Mouse (Mus musculus) monocyte, adult 5-6 weeks (primary cell): Measurements from ENCODE around the gene Gpr25. TPM values are rescaled to one million over a fixed set of nuclear protein-coding genes. Genes with fewer than 3 reads are reported as not detected.
A peak's percentile ranks its signal among the peaks of the same experiment; 100 is the strongest.

Experiments
- ATAC-seq: fragments of 153-309, 156-312 bp; replicated peaks from 2 replicates; pipeline ENCODE4 v1.8.0; 2017; ENCODE audit warnings: mild to moderate bottlenecking; ENCODE audit not compliant: low TSS enrichment, insufficient number of reproducible peaks, severe bottlenecking, poor library complexity, low FRiP score
- total RNA-seq: library from RNA; stranded (forward); fragments of 200-1000, 200-491, 200-594 nt; gene quantifications from 3 replicates; pipeline ENCODE4 v1.2.3, GENCODE M21; 2017

The Gpr25 gene
- total RNA-seq, 1 experiment from 2014 or later, result not detected

- ATAC-seq, result no peak
These were observed 22.2 kb downstream of the Gpr25 start for GRCm38 (mm10) chr1:136238495-136238894.

GRCm38 (mm10) chr1:136234595-136235092 lies 26.0 kb downstream of the Gpr25 start:
- ATAC-seq, result no peak; the same call in 1 of the 2 replicates

- peak; percentile 42 for ATAC-seq
These were observed 26.6 kb downstream of the Gpr25 start, which contains the start of gene Inava for GRCm38 (mm10) chr1:136233892-136234594. TSS of gene Inava (minus strand) at chr1:136234264.

GRCm38 (mm10) chr1:136232986-136233790 lies 27.5 kb downstream of the Gpr25 start:
- no peak for ATAC-seq

GRCm38 (mm10) chr1:136232285-136232926 lies 28.3 kb downstream of the Gpr25 start:
- ATAC-seq, result no peak

GRCm38 (mm10) chr1:136231596-136231995 lies 29.1 kb downstream of the Gpr25 start:
- no peak for ATAC-seq

GRCm38 (mm10) chr1:136230201-136230600 lies 30.5 kb downstream of the Gpr25 start:
- ATAC-seq, result no peak

- no peak for ATAC-seq
These were observed 31.7 kb downstream of the Gpr25 start for GRCm38 (mm10) chr1:136229040-136229373.

- no peak for ATAC-seq
These were observed 32.2 kb downstream of the Gpr25 start for GRCm38 (mm10) chr1:136228328-136229039.

- ATAC-seq, result no peak
These were observed 32.8 kb downstream of the Gpr25 start for GRCm38 (mm10) chr1:136227870-136228269.

- no peak for ATAC-seq
These were observed 34.0 kb downstream of the Gpr25 start for GRCm38 (mm10) chr1:136226626-136227025.

- ATAC-seq, result no peak
These were observed 34.8 kb downstream of the Gpr25 start for GRCm38 (mm10) chr1:136225846-136226245.

GRCm38 (mm10) chr1:136223758-136224342 lies 36.8 kb downstream of the Gpr25 start:
- no peak for ATAC-seq

GRCm38 (mm10) chr1:136222386-136222785 lies 38.3 kb downstream of the Gpr25 start:
- ATAC-seq, result no peak

- no peak for ATAC-seq
These were observed 40.4 kb downstream of the Gpr25 start for GRCm38 (mm10) chr1:136220037-136220871.

GRCm38 (mm10) chr1:136214304-136214703 lies 46.4 kb downstream of the Gpr25 start:
- no peak for ATAC-seq

- ATAC-seq, result no peak; the same call in 1 of the 2 replicates
These were observed 47.9 kb downstream of the Gpr25 start, which contains the start of gene Mroh3 for GRCm38 (mm10) chr1:136212803-136213202. TSS of gene Mroh3 (minus strand) at chr1:136212828.
